Mouse (Mus musculus): ENCODE data around the gene Tekt3. TPM values are rescaled to one million over a fixed set of nuclear protein-coding genes. Genes with fewer than 3 reads are reported as not detected.

Tekt3 gene
- total RNA-seq, 2 experiments from 2014 or later, result not detected

DNA sequence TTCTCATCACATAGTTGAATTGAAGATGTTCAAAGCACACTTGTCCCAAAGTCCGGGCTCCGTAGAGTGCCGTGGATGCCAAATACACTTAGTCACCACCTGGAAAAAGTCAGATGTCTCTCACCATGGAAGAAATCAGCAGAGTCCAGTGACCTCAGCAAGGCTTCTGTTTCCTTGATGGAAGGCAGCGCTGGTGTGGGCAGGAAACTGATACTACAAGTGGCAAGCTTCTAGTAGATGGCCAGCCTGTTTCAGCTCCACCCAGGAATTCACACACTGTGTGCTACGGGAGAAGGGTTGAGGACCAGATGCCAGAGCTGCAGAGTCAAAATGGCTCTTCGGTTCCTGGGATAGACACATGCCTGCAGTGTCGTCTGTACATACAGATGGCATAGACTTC, 58.3 kb downstream of the Tekt3 start:
- ATAC-seq (replicated peaks; ENCODE audit: low FRiP score, poor library complexity, severe bottlenecking), result no peak

DNA sequence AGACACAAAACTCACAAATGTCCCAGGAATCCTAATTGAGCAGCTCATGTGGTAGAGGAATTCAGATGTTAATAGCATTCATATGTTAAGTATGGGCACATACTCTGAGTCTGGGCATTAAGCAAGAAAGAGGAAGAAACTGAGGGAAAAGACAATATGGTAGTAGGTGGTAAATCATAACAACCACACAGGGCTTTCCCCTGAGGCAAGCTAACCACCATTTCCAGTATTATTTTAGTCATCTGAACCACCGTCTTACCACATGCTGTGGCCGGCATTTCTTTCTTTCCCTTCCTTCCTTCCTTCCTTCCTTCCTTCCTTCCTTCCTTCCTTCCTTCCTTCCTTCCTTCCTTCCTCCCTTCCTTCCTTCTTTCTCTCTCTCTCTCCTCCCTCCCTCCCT, 60.8 kb downstream of the Tekt3 start:
- no peak for ATAC-seq (replicated peaks; ENCODE audit: low FRiP score, poor library complexity, severe bottlenecking)

DNA sequence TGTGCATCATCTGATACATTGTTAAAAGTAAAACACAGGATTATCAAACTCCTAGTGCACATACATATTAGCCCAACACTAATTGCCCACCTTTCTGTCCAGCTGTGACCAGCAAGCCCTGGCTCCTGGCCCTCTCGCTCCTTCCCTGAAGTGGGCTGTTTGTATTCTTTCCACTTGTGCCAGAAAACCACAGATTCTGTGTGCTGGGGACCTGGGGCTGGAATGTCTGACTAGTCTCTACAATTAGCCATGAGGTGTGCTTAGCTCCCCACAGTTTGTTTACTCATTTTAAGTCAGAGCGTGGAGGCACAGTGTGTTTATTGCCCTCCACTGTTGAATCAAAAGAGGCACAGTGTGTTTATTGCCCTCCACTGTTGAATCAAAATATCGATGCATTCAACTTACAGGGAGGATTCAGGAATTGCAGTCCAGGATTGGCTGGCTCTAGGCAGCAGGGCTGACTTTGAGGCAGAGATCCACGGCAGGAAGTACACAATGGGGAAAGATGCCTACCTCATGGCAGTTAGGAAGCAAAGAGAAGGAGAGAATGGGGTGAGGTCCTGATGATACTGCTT, 61.4 kb downstream of the Tekt3 start:
- no peak for ATAC-seq (replicated peaks; ENCODE audit: low FRiP score, poor library complexity, severe bottlenecking)

DNA sequence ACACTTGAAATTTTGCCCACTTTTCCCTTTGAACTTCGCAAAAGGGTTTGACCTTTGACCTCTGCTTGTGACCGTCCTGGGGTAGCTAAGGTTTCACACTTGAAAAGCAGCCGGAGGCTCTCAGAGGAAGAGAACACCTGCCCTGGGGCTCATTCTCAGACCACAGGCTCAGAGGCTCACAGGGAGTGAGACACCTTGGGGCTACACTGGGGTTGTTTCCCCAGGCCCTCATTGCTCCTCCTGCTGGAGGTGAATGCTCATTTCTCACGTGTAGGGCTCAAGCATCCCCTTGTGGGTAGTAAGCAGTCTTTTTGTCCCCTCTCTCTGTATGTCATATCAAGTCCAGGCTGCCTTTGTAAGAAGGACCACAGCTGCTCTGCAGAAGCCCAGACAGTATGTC, 62.9 kb downstream of the Tekt3 start:
- no peak for ATAC-seq (replicated peaks; ENCODE audit: low FRiP score, poor library complexity, severe bottlenecking)

DNA sequence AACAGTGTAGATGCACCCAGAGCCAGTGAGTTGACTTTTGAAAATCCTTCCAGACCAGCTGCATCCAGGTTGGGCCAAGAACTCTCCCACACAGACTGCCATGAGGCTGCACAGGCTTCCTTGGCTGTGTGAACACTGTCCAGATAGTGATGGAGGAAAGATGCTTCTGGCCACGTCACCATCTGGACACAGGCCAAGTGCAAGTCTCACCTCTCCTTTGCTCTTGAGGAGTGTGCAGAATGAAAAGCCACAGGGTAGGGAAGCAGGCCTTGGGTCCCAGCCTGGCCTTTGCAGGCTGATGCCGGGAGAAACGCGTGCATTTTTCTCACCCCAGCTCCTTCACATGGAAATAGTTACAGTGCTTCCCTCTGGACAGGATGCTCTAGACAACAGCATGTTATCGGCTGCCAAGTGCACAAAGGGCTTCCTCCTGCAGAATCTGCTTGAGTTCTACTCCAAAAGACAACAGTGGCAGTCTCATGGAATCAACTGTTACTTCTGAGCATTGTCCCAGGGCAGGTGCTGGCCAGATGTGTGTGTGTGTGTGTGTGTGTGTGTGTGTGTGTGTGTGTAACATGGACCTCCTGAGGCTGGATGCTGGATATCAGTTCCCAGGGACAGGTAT, 64.5 kb downstream of the Tekt3 start:
- no peak for ATAC-seq (replicated peaks; ENCODE audit: low FRiP score, poor library complexity, severe bottlenecking)

DNA sequence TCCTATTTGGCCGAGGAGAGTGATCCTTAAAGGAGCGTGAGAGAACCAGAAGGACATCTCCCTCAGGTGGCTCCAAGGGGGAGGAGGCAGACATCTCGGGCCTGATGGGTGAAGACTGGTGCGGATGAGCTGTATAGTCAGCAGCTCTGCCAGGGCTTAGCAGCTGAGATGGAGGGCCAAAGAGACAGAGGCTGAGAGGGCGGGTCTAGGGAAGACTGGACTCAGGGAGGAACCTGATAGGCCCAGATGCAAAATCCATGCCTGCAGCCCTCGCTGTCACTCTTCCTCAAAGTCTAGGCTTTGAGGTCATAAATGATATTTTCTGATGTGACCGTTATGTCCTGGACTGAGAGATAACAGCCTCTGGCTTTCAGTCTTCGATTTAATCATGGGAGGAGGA, 65.5 kb downstream of the Tekt3 start:
- no peak for ATAC-seq (replicated peaks; ENCODE audit: low FRiP score, poor library complexity, severe bottlenecking)

DNA sequence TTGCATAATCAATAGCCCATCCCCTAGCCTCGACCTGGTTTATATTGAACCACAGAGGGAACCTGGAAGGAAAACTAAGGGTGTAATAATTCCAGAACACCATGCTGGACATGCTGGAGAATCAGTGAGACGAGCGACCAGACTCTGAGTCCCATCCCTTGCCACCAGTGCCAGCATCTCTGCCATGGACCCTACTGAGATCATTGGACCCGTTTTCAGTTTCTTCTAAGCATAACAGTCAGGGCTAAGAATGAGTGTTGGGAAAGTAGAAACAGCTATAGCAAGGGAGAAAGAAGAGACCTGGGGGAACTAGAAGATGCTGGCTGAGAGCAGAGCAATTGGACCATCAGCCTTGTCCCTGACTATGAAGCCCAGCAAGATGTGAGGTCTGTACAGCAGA, 66.1 kb downstream of the Tekt3 start:
- no peak for ATAC-seq (replicated peaks; ENCODE audit: low FRiP score, poor library complexity, severe bottlenecking)

DNA sequence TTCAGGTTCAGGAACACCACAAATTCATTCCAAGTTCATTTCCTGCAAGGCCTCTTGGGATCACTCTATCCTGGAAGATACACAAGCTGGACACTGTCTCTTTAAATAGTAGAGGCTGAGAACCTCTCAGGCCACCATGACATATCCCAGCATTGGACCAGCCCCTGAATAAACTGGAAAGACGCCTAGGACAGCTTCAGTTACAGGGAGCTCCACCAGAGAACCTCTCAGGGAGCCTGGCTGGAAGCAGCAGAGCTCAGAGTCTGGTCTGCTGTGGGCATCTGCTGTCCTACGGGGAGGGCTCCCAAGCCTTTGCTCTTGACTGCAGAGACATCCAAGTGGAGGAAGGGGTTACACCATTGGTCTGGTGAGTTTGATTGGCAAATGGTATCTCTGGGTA, 67.3 kb downstream of the Tekt3 start, which contains the start of gene Pmp22:
Gene Pmp22 (plus strand): TSS at position 199 of the 400 bp plus-strand sequence.
- no peak for ATAC-seq (replicated peaks; ENCODE audit: low FRiP score, poor library complexity, severe bottlenecking)

DNA sequence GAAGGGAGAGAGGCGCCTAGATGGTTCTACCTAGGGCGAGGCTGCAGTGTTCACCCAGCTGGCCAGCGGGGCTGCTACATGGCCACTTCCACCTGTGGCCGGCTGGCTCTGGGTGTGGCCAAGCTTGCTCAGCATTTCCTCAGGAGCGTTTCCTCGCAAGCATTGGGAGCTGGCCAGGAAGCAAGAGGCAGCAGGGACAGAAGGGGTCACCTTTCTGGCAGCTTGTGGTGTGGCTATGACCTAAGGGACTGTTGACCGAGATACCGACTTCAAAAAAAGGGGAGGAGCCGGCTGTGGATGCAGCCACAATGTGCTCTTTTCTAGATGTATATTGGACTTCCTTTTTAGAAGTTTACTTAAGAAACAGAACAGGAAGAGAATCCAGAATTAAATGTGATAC, 67.9 kb downstream of the Tekt3 start:
- ATAC-seq (replicated peaks; ENCODE audit: low FRiP score, poor library complexity, severe bottlenecking), result no peak

DNA sequence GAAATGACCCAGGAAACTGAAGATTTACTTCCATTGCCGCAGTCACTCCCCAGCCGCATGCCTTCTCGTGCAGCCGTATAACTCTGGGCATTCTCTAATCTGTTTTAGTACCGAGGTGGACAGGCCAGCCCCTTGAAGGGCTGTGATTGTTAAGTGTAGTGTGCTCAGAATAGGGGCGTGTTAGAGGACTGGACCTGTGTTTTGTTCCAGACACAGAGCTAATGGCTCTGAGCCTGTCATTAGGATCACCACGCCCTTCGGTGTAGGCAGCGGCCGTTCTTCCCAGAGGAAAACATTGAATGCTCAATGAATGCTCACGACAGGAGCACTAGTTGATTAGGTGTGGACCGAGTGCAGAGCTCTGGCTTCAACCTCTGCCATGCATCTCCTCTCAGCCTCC, 68.4 kb downstream of the Tekt3 start:
- ATAC-seq (replicated peaks; ENCODE audit: low FRiP score, poor library complexity, severe bottlenecking), result no peak

DNA sequence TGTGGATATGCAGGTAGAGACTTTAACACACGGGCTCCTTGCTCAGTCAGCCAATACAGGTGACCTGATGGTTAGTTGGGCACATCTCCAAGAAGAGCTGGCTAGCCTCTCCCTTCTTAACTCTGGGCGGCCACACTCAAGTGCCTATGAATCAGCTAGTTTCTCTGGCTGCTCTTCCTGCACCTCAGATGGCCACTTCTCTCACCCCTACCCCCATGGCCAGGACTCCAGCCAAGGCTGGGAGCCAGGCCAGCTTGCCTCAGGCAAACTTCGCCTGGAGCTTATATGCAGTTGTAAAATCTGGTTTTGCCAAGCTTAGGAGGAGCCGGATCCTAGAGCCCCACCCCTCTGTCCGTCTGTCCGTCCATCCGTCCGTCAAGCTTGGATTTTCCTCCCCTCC, 69.0 kb downstream of the Tekt3 start:
- no peak for ATAC-seq (replicated peaks; ENCODE audit: low FRiP score, poor library complexity, severe bottlenecking)

DNA sequence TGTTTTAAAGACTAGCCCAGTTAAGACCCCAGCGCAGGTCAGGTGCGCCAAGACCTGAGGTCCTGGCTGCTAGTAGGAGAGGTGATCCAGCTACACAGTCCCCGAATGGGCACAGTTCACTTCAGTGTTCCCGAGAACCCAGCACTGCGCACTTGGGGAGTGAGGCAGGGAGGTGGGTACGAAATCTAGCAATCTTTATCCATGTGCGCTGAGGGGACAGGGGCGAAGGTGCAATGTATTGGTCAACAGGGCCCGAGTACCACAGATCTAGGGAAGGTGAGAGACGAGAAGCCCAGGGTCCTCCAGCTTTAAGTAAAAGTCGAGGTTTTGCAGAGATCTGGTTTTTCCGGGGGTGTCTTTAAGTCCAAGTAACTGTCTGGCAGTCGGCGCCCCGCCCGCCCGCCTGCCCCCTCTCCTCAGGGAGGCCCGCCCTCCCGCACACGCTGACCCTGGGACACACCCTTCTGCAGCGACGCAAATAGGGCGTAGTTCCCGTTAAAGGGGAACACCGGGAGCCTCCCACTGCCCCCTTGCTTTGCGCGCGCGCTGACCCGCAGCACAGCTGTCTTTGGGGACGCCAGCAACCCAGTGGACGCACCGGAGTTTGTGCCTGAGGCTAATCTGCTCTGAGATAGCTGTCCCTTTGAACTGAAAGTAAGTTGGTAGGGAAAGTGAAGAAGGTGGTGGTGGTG, 69.7 kb downstream of the Tekt3 start:
- no peak for ATAC-seq (replicated peaks; ENCODE audit: low FRiP score, poor library complexity, severe bottlenecking)

DNA sequence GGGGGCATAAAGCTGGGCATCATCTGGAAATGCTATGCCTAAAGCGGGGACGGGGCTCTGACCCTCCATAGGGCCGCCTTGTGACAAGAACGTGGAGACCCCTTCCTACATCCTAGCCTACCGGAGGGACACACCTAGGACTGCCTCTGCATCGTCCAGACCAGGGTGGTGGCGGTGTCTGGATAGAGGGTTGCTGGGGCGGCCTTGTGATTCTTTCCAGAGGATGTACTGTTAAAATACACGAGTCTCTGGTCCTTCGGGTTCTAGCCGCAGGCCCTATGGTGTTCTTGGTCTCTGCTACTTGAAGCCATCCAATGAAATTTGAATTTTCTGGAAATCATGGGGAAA, 70.2 kb downstream of the Tekt3 start:
- no peak for ATAC-seq (replicated peaks; ENCODE audit: low FRiP score, poor library complexity, severe bottlenecking)

DNA sequence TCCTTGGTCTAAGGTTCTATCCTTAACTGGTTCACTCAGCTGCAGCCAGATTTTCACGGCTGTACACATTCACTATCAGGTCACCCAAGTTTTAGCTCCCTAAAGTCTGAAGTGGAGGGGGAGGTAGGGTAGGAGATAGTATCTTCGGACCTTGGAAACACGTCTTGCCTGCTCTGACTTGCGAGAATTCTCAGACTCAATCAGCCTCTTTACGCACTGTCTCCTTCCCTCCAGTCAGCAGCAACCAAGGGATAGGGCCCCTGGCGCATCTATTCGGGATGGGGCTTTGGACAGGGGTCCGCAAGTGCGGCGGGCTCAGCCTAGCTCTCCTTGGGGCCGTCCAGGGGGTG, 70.7 kb downstream of the Tekt3 start:
- ATAC-seq (replicated peaks; ENCODE audit: low FRiP score, poor library complexity, severe bottlenecking), result no peak

DNA sequence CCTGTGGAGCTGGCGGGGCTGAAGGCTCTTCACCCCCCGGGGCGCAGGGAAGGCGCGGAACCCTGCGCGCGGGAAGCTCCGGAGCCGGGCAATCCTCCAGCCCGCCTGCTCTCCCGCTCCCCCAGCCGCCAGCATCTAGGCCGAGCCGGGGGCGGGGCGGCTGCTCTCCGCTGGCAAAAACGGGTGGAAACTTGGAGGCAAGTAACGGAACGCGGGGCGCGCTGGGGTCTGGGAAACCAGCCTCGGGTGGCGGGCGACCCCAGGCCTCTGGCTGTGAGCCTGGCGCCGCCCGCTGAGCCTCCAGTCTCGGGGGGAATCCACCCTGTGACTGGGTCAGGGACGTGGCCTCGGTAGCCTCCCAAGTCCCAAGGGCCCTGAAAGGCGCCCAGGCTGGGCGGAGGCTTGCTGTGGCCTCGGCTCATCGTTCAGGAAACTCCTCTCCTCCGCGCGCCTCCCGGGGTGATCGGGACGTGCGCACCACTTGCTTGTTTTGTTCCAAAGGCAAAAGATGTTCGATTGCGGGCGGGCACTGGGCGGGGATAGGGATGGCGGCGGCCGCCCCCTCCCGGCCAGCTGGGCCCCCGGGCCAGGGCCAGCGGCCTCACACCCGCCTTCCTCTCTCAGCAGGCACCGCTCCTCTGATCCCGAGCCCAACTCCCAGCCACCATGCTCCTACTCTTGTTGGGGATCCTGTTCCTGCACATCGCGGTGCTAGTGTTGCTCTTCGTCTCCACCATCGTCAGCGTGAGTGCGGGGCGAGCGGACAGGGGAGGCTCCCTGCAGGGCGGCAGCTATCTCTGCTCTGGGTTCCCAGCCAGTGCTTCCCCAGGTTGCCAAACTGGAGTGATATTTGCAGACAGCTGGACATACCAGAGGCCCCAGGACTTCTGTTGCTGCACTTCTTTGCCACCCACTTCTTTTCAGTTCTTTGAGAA, 71.3 kb downstream of the Tekt3 start:
- ATAC-seq (replicated peaks; ENCODE audit: low FRiP score, poor library complexity, severe bottlenecking), result no peak

DNA sequence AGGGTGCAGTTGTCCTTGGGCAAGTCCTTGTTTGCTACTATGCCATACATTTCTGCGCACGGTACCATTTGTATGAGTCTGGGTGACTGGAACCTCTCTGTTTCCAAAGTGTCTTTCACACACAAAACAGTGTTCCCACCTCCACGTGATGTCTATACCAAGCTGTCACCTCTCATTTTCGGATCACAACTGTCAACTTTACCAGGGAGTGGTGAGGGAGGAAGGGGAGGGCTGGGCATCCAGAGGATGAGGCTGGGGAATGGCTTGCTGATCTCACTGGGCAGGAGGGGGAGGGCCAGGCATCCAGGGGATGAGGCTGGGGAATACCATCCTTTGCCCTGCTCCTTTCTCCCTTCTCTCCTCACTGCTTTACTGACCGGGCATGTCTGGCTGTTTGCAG, 72.6 kb downstream of the Tekt3 start:
- no peak for ATAC-seq (replicated peaks; ENCODE audit: low FRiP score, poor library complexity, severe bottlenecking)

DNA sequence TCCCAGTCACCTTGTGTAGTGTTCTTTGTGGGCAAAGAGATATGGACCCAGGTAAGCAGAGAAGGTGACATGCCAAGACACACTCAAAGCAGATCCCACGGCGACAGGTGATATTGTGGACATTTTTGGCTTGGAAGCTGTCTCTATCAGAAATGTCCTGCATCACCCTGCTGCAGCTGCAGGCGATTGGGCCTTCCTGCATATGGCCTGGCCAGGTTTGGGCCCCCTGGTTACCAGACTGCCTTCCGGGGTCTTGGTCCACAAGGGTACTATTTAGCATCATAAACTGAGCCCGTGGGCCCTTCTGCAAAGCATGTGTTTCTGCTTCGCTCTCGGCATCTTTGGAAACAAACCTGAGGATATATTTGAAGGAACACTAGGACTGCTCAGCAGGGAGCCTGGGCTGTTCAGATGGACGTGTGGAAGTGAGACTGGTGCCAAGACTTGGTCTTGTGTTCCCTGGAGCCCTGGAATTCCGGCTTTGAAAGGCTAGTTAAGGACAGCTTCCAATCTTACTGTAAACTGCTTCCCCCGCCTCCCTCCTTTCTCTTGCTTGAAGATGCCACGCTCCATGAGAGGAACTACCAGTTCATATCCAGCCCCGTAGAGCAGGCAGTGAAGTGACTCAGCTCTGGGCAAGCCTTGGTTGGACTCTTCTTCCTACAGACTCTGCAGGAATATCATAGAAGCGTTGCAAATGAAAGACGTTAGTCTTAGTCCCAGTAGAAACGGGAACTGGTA, 73.5 kb downstream of the Tekt3 start:
- no peak for ATAC-seq (replicated peaks; ENCODE audit: low FRiP score, poor library complexity, severe bottlenecking)

DNA sequence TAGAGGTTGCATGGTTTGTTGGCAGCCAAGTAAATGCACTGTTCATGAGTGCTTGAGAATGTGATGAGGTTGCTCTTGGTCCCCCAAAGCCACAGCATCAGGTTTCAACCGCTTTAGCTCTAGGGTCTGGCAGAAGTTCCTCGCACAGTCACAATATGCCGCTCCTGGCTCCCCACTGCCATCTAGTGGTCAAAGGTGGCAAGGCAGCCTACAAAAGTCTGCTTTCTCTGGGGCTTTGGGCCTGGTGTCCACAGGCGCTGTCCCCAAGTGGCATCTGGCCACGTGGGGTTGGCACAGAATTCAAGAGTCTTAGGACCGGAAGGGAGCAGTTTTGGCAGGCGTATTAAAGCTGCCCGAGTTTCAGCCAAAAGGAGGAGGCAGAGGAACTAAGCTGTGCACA, 74.2 kb downstream of the Tekt3 start:
- ATAC-seq (replicated peaks; ENCODE audit: low FRiP score, poor library complexity, severe bottlenecking), result no peak; the same call in 1 of the 2 replicates

DNA sequence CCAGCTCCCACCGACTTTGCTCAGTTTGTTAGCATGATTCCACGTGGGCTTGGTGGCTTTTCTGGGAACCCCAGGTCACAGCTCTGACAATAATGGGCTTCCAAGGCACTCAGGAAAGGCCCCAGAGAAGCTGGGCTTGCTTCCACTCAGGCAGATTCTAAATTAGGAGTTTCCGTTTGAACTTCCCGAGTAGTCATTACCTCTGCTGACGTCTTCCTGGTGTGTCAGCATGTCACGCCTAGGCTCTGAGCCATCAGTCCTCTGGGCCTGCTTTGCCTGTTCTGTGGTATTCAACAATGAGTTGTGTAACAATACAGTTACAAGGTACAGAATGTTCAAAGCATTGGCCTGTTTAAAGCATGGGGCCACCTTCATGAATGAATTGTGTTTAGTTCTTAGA, 74.8 kb downstream of the Tekt3 start:
- ATAC-seq (replicated peaks; ENCODE audit: low FRiP score, poor library complexity, severe bottlenecking), result no peak

DNA sequence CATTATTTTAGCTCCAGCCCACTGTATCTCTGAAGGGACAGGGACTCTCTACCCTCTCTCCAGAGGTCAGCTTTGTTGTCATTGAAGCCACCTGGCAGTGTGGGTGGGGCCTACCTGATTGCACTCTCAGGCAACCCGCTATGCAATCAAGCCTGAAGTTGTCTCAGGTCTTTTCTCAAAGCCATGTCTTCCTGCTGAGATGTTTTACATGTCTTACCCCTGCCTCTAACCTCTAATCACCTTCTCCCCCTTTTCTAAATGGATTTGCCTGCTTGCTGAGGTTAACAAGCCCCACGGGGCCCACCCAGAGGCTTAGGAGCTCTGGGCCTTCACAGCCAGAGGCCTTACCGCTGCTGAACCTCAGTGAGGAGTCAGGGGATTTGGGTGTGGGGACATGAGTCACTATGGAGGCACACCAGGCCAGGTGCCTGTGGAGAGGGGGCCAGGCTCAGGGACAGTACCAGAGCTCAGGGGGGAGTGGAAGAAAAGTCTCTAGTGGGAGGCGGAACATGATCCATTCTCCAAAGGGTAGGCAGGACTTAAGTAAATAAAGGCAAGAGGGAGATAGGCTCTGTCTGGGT, 75.5 kb downstream of the Tekt3 start:
- no peak for ATAC-seq (replicated peaks; ENCODE audit: low FRiP score, poor library complexity, severe bottlenecking)
